Comparison of ENCODE assay signal across 8 mouse cellular contexts in the genomic region with DNA sequence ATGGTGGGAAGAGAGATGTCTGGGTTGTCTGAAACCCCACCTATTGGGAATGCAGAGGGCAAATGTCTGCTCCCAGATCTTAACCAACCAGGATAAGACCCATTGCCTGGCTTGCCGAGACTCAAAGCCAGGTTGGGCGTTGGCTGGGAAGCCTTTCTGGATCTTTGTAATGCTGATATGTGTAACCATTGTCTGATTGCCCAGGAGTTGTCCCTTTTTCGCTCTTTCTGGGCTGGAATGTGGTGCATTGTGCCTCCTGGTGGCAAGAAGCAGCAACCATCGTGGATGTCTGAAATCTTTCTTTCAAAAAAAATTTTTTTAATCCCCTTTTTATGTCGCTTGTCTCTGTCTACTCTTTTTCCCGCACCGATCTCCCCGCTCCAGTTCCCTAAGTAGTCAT. TPM values are rescaled to one million over a fixed set of nuclear protein-coding genes. Genes with fewer than 3 reads are reported as not detected.
DNase-seq lines count a peak whose midpoint lies in the region; ATAC-seq and TF ChIP-seq lines count a peak whose summit lies in the region.

No protein-coding gene starts in this region.

- H3K4me2 ChIP-seq in hindbrain, embryonic 16.5 days (ENCODE audit: low read length) = peak overlapping the region; percentile 66
- peak overlapping the region; percentile 59 for H3K4me2 ChIP-seq in stomach, postnatal 0 days (replicated peaks; ENCODE audit: low read depth)

- no peaks in the 10 kb centered on the region for H3K36me3 ChIP-seq in hindbrain, embryonic 16.5 days (ENCODE audit: control insufficient read depth, insufficient read depth, low read length)
- H3K36me3 ChIP-seq in stomach, postnatal 0 days (ENCODE audit: control insufficient read depth, insufficient read depth, low read length) = no peaks in the 10 kb centered on the region

- H3K9me3 ChIP-seq in hindbrain, embryonic 16.5 days (ENCODE audit: control insufficient read depth, low read length) = no peaks in the 10 kb centered on the region
- H3K9me3 ChIP-seq in stomach, postnatal 0 days (ENCODE audit: control insufficient read depth, low read length) = no peaks in the 10 kb centered on the region

- peaks cover 14% of the 10 kb centered on the region for H3K4me1 ChIP-seq in hindbrain, embryonic 16.5 days (ENCODE audit: control insufficient read depth, insufficient read depth, low read depth, low read length)
- H3K4me1 ChIP-seq in stomach, postnatal 0 days (replicated peaks; ENCODE audit: control insufficient read depth, insufficient read depth) = no peaks in the 10 kb centered on the region

- DNase-seq in right cerebral cortex, postnatal 10 days (ENCODE audit: low spot score in 2 of 2) = peak; percentile 58 to 68
- no peak for DNase-seq in right cerebral cortex, adult 18-20 months
- DNase-seq in cerebellum, adult 9-11 months = peak; percentile 52
- peak; percentile 52 for DNase-seq in gastrocnemius, adult 18-20 months (ENCODE audit: low spot score)
- peak; percentile 50 for DNase-seq in left cerebral cortex, postnatal 4 days
- peak; percentile 59 for DNase-seq in stomach, postnatal 0 days (ENCODE audit: low spot score)

- no peaks in the 10 kb centered on the region for H3K27me3 ChIP-seq in hindbrain, embryonic 16.5 days (replicated peaks; ENCODE audit: control insufficient read depth, insufficient read depth, low read length)
- H3K27me3 ChIP-seq in stomach, postnatal 0 days (ENCODE audit: control insufficient read depth, insufficient read depth, low read length) = no peaks in the 10 kb centered on the region

- no peak overlapping the region for H3K9ac ChIP-seq in hindbrain, embryonic 16.5 days (ENCODE audit: low read depth, low read length)
- no peak overlapping the region for H3K9ac ChIP-seq in stomach, postnatal 0 days (ENCODE audit: low read length)

- H3K27ac ChIP-seq in hindbrain, embryonic 16.5 days (ENCODE audit: low read depth, low read length) = no peak overlapping the region
- peak overlapping the region; percentile 69 for H3K27ac ChIP-seq in stomach, postnatal 0 days (replicated peaks)

- peak; percentile 25; the same call in 1 of the 2 replicates for ATAC-seq in hindbrain, embryonic 16.5 days
- peak; percentile 71 for ATAC-seq in megakaryocyte-erythroid progenitor cell, adult 5-6 weeks (replicated peaks; ENCODE audit: low FRiP score, low TSS enrichment, poor library complexity, severe bottlenecking)
- ATAC-seq in stomach, postnatal 0 days (ENCODE audit: low FRiP score, low TSS enrichment) = no peak; the same call in 1 of the 2 replicates

- intact Hi-C loops in left cerebral cortex, postnatal 4 days (cut with DNase I) = loop anchor here (5.0 kb wide), 1 partner anchor 336 kb away; no protein-coding TSS in a partner anchor

- H3K4me3 ChIP-seq in hindbrain, embryonic 16.5 days (ENCODE audit: low read length) = no peak overlapping the region
- 0 out of 2 replicates have a peak overlapping the region, but pooled peaks have one; percentile 45 for H3K4me3 ChIP-seq in stomach, postnatal 0 days (ENCODE audit: low read depth, low read length)

- TF ChIP-seq EP300 in stomach, postnatal 0 days (optimal IDR thresholded peaks at IDR 0.05) = no peak

- WGBS in hindbrain, embryonic 16.5 days = 13% methylated on average over 8 of the region's 8 CpGs
- 13% methylated on average over 8 of the region's 8 CpGs for WGBS in stomach, postnatal 0 days

- TF ChIP-seq CTCF in stomach, postnatal 0 days (IDR thresholded peaks at IDR 0.05; ENCODE audit: low read depth) = peak; percentile 91

RNA-seq across cellular contexts. Expression of gene Zbtb2, which starts 54.6 kb away (rescaled TPM):
- total RNA-seq in gastrocnemius, adult 18-20 months (2021) = 1 to 10 TPM; 4.4 to 5.2 TPM
- 11.7 and 15.2 TPM in 2 replicates for polyA plus RNA-seq in hindbrain, embryonic 16.5 days (2015; fragmentation: Nextera tagmentation; extraction: Ambion mirVana)
- total RNA-seq in left cerebral cortex, postnatal 4 days (2021) = 10 to 100 TPM; 13.7 to 14.3 TPM
- total RNA-seq in megakaryocyte-erythroid progenitor cell, adult 5-6 weeks (2014; fragmentation: Nextera tagmentation) = 7.4 and 7.5 TPM in 2 replicates
- 7.3 and 11.4 TPM in 2 replicates for total RNA-seq in megakaryocyte-erythroid progenitor cell, adult 5-6 weeks (2017)
- polyA plus RNA-seq in stomach, postnatal 0 days (2015; fragmentation: Nextera tagmentation; extraction: Ambion mirVana) = 5.3 and 5.8 TPM in 2 replicates
